Mouse (Mus musculus) embryonic facial prominence, embryonic 15.5 days (tissue): Measurements from ENCODE around the gene Fbxl12. TPM values are rescaled to one million over a fixed set of nuclear protein-coding genes. Genes with fewer than 3 reads are reported as not detected.
"Not testable (repeated sequence)": the region's sequence is repeated elsewhere in the genome, so short reads cannot be mapped to it uniquely, and the experiment has no call there.

Experiments used
- ATAC-seq: fragments of 200-750 bp; cut with Nextera tagmentation; 2 replicates; pipeline ENCODE4 v1.8.0; 2017; ENCODE audit warnings: low read depth, moderate TSS enrichment; ENCODE audit not compliant: insufficient number of reproducible peaks, low FRiP score, low TSS enrichment
- H3K27ac ChIP-seq: fragments of 300-500 bp; sonication (generic); replicated peaks from 2 replicates; pipeline ENCODE4 v1.5.1; 2015; ENCODE audit warnings: mild to moderate bottlenecking, inconsistent platforms
- H3K27me3 ChIP-seq: fragments of 300-500 bp; sonication (generic); 2 replicates; pipeline ENCODE4 v1.6.1; 2015; ENCODE audit warnings: inconsistent platforms
- H3K36me3 ChIP-seq: fragments of 300-500 bp; sonication (generic); 2 replicates; pipeline ENCODE4 v1.6.1; 2015; ENCODE audit warnings: mild to moderate bottlenecking, inconsistent platforms
- H3K4me1 ChIP-seq: fragments of 300-500 bp; sonication (generic); 2 replicates; pipeline ENCODE4 v1.6.1; 2015; ENCODE audit warnings: inconsistent platforms
- H3K4me2 ChIP-seq: fragments of 300-500 bp; sonication (generic); replicated peaks from 2 replicates; pipeline ENCODE4 v1.6.1; 2015; ENCODE audit warnings: mild to moderate bottlenecking, inconsistent platforms
- H3K4me3 ChIP-seq: fragments of 300-500 bp; sonication (generic); replicated peaks from 2 replicates; pipeline ENCODE4 v1.5.1; 2015; ENCODE audit warnings: mild to moderate bottlenecking, inconsistent platforms
- H3K9ac ChIP-seq: fragments of 300-500 bp; sonication (generic); 2 replicates; pipeline ENCODE4 v1.6.1; 2015; ENCODE audit warnings: inconsistent platforms
- H3K9me3 ChIP-seq: fragments of 300-500 bp; sonication (generic); replicated peaks from 2 replicates; pipeline ENCODE4 v1.6.1; 2016; ENCODE audit warnings: inconsistent platforms
- WGBS: fragments of 180-500 bp; shearing (Covaris S2); methylation state at CpG from one replicate; pipeline ENCODE4 v1.1.7; 2015; 5-methylcytosine and 5-hydroxymethylcytosine counted together
- polyA plus RNA-seq: library from polyadenylated mRNA; unstranded; fragments of >200 nt; fragmentation: Nextera tagmentation; extraction: Ambion mirVana; gene quantifications from 2 replicates; pipeline ENCODE4 v1.2.1, GENCODE M21; 2015

Fbxl12 gene
- polyA plus RNA-seq, 1 experiment from 2014 or later, result 19.8 TPM

DNA sequence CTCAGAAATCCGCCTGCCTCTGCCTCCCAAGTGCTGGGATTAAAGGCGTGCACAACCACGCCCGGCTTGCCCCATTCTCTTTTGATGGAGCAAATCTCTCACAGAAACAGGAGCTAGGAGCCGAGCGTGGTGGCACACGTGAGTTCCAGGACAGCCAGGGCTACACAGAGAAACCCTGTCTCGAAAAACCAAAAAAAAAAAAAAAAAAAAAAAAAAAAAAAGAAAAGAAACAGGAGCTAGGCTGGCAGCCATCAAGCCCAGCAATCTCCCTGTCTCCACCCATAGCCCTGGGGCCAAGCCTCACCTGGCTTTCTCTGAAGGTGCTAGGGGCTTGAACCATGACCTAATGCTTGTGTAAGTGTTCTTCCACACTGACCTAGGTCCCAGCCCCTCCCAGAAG, 8.9 kb downstream of the Fbxl12 start:
- H3K9me3 ChIP-seq, ATAC-seq, H3K27me3 ChIP-seq, H3K9ac ChIP-seq, H3K4me2 ChIP-seq, H3K27ac ChIP-seq, H3K4me3 ChIP-seq, H3K4me1 ChIP-seq: not testable (repeated sequence)
- 90% methylated on average over 8 of the region's 8 CpGs for WGBS
- peaks cover 22% of the 10 kb centered on the region for H3K36me3 ChIP-seq

DNA sequence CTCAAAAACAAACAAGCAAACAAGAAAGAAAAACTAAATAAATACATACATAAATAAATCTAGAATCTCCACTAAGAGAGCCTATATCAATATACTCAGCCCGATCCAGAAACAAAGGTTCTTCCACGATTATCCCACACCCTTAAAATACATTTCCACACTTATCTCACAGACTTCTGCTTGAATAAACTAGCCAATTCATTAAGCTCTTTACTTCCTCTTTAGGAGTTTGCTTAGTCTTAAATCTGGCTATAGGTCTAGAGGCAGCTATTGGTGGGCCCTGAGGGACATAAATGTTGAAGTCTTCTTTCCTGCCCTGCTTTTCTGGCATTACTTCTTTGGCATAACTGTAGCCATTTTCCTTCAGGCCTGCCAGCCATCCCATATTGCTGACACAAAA, 13.2 kb downstream of the Fbxl12 start:
- no peaks in the 10 kb centered on the region; the same call in 1 of the 2 replicates for H3K36me3 ChIP-seq
- no peak overlapping the region for H3K9ac ChIP-seq
- H3K4me3 ChIP-seq, result no peak overlapping the region
- no peak overlapping the region for H3K27ac ChIP-seq
- no peak overlapping the region for H3K4me2 ChIP-seq
- 94% methylated on average over 2 of the region's 2 CpGs for WGBS
- H3K9me3 ChIP-seq, result no peaks in the 10 kb centered on the region
- H3K4me1 ChIP-seq, result no peaks in the 10 kb centered on the region
- no peaks in the 10 kb centered on the region for H3K27me3 ChIP-seq
- ATAC-seq, result no peak

DNA sequence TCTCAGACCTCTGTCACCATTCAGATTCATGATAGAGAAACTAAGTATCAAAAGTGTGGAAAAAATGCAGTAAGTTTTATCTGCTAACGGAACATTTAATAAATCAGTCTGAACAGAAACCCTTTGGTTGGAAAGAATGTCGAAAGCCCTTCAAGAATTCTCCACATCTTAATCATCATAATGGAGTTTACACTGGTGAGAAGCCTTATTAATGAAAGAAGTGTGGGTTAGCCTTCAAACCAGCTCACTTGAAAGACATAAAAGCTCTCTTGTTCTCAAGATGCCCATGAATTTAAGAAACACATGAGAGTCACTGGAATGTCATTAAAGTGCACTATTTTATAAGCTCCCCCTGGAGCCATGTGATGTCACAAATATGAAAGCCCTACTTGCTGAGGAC, 27.9 kb downstream of the Fbxl12 start:
- Histone ChIP-seq H3K4me1 (no peaks in the 10 kb centered on the region), H3K4me3 (no peak overlapping the region), H3K9me3 (no peaks in the 10 kb centered on the region), H3K27me3 (no peaks in the 10 kb centered on the region), H3K36me3 (0 out of 2 replicates have a peak, but pooled peaks cover 4% of the 10 kb centered on the region), H3K9ac (no peak overlapping the region), H3K27ac (no peak overlapping the region), H3K4me2 (no peak overlapping the region)
- 88% methylated on average over 2 of the region's 2 CpGs for WGBS
- ATAC-seq, result no peak

DNA sequence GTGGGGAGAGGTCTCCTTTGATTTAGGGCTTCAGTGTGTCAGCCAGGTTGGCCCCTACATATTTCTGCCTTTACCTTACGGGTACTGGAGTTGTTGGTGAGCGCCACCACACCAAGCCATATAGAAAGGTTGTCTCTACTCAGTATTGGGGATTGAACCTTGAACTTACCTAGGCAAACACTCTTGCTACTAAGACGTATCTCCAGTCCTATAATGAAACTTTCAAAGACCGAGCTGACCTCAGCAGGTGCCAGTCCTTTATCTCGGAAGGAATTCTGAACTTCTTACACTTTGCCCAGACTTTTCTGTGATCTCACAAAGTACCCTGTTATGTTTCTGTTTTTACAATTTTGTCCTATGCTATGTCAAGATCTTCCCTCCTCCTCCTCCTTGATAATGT, 32.6 kb downstream of the Fbxl12 start:
- H3K4me3 ChIP-seq, result no peak overlapping the region
- H3K4me1 ChIP-seq, result no peaks in the 10 kb centered on the region
- H3K27ac ChIP-seq, result no peak overlapping the region
- no peaks in the 10 kb centered on the region for H3K9me3 ChIP-seq
- 80% methylated on average over 5 of the region's 5 CpGs for WGBS
- H3K4me2 ChIP-seq, result no peak overlapping the region
- H3K27me3 ChIP-seq, result no peaks in the 10 kb centered on the region
- H3K36me3 ChIP-seq, result peaks cover 12% of the 10 kb centered on the region; the same call in 1 of the 2 replicates
- H3K9ac ChIP-seq, result no peak overlapping the region
- no peak for ATAC-seq

DNA sequence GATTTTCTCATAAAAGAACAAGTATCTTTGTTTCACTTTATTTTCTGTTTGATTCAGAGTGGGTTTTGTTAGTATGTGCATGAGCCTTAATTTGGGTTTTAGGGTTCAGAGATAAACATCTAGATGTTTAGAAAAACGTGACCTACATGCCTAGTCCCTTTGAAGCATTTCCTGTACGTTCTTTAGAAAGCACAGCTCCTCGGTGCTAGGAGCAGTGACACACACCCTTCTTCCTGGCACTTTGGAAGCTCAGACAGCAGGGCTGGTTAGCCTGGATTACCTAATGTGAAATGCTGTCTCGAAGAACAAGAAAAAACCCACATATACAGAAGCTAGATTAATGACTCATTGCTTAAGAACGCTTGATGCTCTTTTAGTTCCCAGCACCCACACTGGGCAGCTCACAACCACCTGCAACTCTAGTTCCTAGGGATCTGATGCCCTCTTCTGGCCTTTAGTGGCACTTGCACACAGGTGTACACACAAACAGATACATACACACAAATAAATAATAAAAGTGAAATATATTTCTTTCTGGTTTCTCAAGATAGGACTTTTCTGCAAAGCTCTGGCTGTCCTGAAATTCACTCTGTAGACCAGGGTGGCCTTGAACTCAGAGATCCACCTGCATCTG, 34.6 kb downstream of the Fbxl12 start:
- no peak overlapping the region for H3K4me2 ChIP-seq
- no peak overlapping the region for H3K27ac ChIP-seq
- 85% methylated on average over 5 of the region's 5 CpGs for WGBS
- ATAC-seq, result no peak
- H3K9ac ChIP-seq, result no peak overlapping the region
- no peaks in the 10 kb centered on the region for H3K27me3 ChIP-seq
- no peak overlapping the region for H3K4me3 ChIP-seq
- no peaks in the 10 kb centered on the region for H3K9me3 ChIP-seq
- peaks cover 7% of the 10 kb centered on the region; the same call in 1 of the 2 replicates for H3K36me3 ChIP-seq
- peaks cover 4% of the 10 kb centered on the region; the same call in 1 of the 2 replicates for H3K4me1 ChIP-seq

DNA sequence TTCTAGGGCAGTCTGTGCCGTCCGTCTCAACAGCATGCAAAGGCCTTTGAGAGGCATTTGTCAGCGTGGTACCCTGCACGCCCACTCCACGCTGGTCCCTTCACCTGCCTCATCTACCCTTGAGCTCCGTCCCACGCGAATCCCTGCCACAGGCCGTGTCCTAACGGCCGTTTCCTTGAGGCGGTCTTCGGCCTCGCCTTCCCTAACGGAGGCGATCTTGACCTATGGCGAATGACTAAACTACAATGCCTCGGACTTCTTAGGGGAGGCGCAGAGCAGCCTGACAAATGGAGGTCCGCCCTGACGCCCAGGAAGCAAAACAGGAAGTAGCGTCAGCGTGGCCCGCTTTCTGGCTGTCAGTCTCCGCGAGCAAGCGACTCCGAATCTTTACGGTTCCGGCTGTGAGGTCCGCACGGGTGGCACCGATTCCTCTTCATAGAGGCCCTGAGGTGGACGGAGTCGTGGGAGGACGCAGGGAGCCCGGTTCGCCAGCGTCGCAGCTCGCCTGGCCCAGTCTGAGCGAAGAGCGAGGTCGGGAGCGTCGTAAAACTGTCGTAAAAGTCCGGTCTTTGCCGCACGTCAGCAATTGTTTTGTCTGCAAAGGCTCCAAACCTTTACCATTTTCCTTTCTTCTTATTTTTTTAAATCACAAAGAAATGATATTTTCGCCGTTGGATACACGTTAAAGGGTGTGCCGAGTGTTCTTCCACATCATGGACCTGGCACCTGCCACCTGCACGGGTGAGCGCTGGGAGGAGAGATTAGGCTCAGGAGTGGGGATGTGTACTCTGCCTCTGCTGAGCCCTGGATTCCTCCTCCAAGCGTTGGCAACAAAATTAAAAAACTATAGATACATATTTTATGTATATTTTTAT, 37.2 kb downstream of the Fbxl12 start:
- WGBS, result under 1% methylated on average over 57 of the region's 57 CpGs
- Histone ChIP-seq H3K27ac (peak overlapping the region; percentile 99), H3K36me3 (peaks cover 7% of the 10 kb centered on the region; the same call in 1 of the 2 replicates), H3K4me1 (peaks cover 4% of the 10 kb centered on the region; the same call in 1 of the 2 replicates), H3K27me3 (no peaks in the 10 kb centered on the region), H3K4me3 (peak overlapping the region; percentile 86), H3K9ac (peak overlapping the region; percentile 86), H3K4me2 (peak overlapping the region; percentile 60), H3K9me3 (no peaks in the 10 kb centered on the region)
- ATAC-seq, result peak; percentile 89

DNA sequence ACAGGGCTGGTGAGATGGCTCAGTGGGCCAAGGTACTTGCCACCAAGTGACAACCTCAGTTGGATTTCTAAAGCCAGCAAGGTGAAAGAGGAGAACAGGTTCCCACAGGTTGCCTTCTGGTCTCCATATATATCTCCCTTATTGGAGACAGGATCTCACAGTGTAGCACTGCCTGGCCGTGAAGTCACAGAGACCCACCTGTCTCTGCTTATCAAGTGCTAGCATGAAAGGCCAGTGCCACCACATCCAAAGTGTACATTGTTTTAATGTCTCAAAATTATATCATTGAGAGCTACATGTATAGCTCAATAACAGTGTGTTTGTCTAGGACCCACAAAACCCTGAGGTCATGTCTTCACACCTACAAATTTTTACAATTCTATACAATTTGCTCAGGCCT, 38.3 kb downstream of the Fbxl12 start:
- no peak for ATAC-seq
- peaks cover 10% of the 10 kb centered on the region; the same call in 1 of the 2 replicates for H3K36me3 ChIP-seq
- no peak overlapping the region for H3K9ac ChIP-seq
- H3K4me3 ChIP-seq, result no peak overlapping the region
- H3K27me3 ChIP-seq, result no peaks in the 10 kb centered on the region
- H3K4me1 ChIP-seq, result peaks cover 4% of the 10 kb centered on the region; the same call in 1 of the 2 replicates
- H3K27ac ChIP-seq, result no peak overlapping the region
- H3K9me3 ChIP-seq, result no peaks in the 10 kb centered on the region
- H3K4me2 ChIP-seq, result peak overlapping the region; percentile 60
- WGBS, result 89% methylated on average over 1 of the region's 1 CpGs

DNA sequence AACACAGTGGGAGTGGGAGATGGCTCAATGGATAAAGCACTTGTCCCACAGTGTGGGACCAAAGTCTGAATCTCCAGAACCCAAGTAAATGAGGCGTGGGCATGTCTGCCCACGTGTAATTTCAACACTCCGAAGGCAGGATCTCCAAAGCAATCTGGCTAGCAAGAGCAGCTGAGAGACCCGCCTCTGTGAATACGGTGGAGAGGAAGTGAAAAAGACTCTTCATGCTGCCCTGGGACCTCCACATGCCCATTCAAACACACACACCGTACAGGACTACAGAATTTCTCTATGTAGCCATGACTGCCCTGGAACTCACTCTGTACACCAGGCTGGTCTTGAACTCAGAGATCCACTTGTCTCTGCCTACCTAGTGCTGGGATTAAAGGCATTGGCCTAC, 43.3 kb downstream of the Fbxl12 start:
- Histone ChIP-seq H3K36me3 (peaks cover 11% of the 10 kb centered on the region; the same call in 1 of the 2 replicates), H3K4me1 (no peaks in the 10 kb centered on the region), H3K4me3 (no peak overlapping the region), H3K4me2 (no peak overlapping the region), H3K27me3 (no peaks in the 10 kb centered on the region), H3K27ac (no peak overlapping the region), H3K9ac (no peak overlapping the region), H3K9me3 (no peaks in the 10 kb centered on the region)
- 81% methylated on average over 6 of the region's 6 CpGs for WGBS
- no peak for ATAC-seq

DNA sequence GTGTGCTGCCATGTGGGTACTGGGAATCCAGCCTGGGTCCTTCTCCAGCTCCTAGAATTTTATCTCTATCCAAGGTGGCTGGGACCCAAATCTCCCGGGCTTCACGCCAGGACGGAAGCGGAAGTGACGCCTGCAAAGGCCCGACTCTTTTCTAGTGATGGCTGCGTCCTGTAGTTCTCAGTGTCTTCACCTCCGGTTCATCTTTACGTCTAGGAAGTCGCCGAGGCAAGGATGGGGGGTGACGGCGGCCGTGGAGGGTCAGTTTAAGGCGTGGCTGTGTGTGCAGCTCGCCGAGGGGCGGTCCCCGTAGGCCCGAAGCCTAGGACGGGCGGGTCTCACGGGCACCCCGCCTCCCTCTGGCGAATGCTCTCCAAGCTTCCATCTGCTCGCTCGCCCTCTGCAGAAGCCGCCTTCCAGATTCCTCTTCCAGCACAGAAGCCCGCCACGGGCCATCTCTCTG, 63.4 kb downstream of the Fbxl12 start, which contains the start of gene Zfp846:
Gene Zfp846 (plus strand): TSS at position 117 of the 460 bp plus-strand sequence.
- peak within 1 kb of the TSS; percentile 53 for H3K4me2 ChIP-seq
- WGBS, result under 1% methylated on average over 30 of the region's 30 CpGs
- H3K9ac ChIP-seq, result peak within 1 kb of the TSS; percentile 70
- ATAC-seq, result peak; percentile 98
- peak within 1 kb of the TSS; percentile 70 for H3K4me3 ChIP-seq
- peak within 1 kb of the TSS; percentile 79 for H3K27ac ChIP-seq
- 0 out of 2 replicates have a peak, but pooled peaks cover 3% of the 10 kb centered on the region for H3K4me1 ChIP-seq
- peaks cover 10% of the 10 kb centered on the region; the same call in 1 of the 2 replicates for H3K36me3 ChIP-seq
- 0 out of 2 replicates have a peak, but pooled peaks cover 6% of the 10 kb centered on the region for H3K9me3 ChIP-seq
- H3K27me3 ChIP-seq, result peaks cover 20% of the 10 kb centered on the region

DNA sequence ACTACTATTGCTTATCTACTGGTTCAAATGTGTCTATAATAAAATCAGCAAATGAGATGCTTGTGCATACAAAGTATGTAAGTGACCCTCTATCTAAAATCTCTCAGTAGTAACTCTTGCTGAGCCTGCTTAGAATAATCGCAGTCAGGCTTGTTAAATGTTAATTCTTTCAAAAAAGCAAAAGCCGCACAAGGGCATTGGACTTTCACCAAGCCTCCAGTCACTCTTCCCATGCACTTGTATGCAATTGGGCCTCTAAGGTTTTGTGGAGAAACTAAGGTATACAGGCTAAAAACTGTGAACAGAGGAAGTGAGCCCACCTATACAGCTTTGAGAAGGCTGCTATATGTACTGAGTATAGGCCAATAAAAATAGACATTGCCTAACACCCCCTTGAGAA, 68.0 kb downstream of the Fbxl12 start:
- no peak overlapping the region for H3K27ac ChIP-seq
- no peak overlapping the region for H3K4me3 ChIP-seq
- no peak for ATAC-seq
- H3K4me2 ChIP-seq, result no peak overlapping the region
- 79% methylated on average over 2 of the region's 2 CpGs for WGBS
- H3K4me1 ChIP-seq, result no peaks in the 10 kb centered on the region
- H3K9ac ChIP-seq, result no peak overlapping the region
- H3K27me3 ChIP-seq, result peaks cover 20% of the 10 kb centered on the region
- no peaks in the 10 kb centered on the region for H3K9me3 ChIP-seq
- no peaks in the 10 kb centered on the region for H3K36me3 ChIP-seq

DNA sequence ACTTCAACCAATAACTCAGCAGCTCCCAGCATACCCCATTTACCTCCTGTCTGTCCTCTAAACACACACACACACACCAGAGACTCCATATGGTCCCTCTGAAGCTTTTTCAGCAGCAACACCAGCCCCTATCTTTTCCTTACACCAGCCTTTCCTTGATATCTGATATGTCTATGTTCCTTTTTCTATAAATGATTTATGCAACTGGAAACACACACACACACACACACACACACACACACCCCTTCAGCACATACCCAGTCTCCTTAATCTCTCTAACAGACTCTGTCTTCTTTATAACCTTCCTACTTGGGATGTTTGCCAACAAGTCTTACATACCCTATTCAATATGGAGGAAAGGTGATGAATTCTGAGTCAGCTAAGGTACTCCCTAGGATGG, 73.5 kb downstream of the Fbxl12 start:
- Histone ChIP-seq H3K9ac (no peak overlapping the region), H3K9me3 (no peaks in the 10 kb centered on the region), H3K27me3 (no peaks in the 10 kb centered on the region), H3K4me1 (no peaks in the 10 kb centered on the region), H3K4me2 (no peak overlapping the region), H3K36me3 (no peaks in the 10 kb centered on the region), H3K27ac (no peak overlapping the region), H3K4me3 (no peak overlapping the region)
- no peak for ATAC-seq
